Mouse (Mus musculus): ENCODE results near the gene Cbx4. TPM values are rescaled to one million over a fixed set of nuclear protein-coding genes. Genes with fewer than 3 reads are reported as not detected.

The Cbx4 gene
- polyA plus RNA-seq, 1 experiment from 2014 or later: 9.2 TPM

DNA sequence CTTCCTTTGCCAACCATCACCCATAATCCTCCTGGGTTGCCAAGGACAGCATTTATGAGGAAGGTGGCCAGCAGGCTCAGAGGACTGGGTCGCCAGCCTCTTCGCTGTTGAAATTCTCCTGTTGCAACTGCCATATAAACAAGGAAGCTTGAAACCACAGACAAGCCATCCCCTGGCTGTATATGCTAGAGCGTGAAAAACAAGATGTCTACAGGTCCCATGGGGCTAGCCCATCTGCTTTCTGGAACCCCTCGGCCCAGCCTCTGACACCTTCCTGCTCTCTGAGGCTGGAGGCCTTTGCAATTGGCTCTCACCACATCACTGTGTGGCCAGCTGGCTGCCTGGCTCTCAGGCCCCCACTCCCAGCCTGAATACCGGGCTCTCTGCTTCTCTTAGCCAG lies 36.4 kb upstream of the Cbx4 start:
- no peaks in the 10 kb centered on the region for H3K27me3 ChIP-seq (ENCODE audit: control insufficient read depth, insufficient read depth, low read length)
- ATAC-seq (ENCODE audit: insufficient number of reproducible peaks, insufficient read depth, low FRiP score, low read depth): no peak
- no peaks in the 10 kb centered on the region for H3K36me3 ChIP-seq (ENCODE audit: control insufficient read depth, insufficient read depth, low read length)
- WGBS: 87% methylated on average over 5 of the region's 5 CpGs
- peaks cover 26 to 35% of the 10 kb centered on the region in 2 experiments for H3K4me1 ChIP-seq (ENCODE audit: control insufficient read depth in 2 of 2, insufficient read depth in 2 of 2, low read length in 2 of 2)
- no peak overlapping the region for H3K9ac ChIP-seq (ENCODE audit: low read length)
- H3K9me3 ChIP-seq (ENCODE audit: control insufficient read depth, low read length): no peaks in the 10 kb centered on the region
- H3K4me2 ChIP-seq (ENCODE audit: low read length): no peak overlapping the region
- H3K4me3 ChIP-seq (ENCODE audit: control insufficient read depth in 1 of 2, insufficient read depth in 1 of 2, low read depth in 1 of 2, low read length in 2 of 2): no peak overlapping the region
- no peak overlapping the region for H3K27ac ChIP-seq (replicated peaks in 1 of 2; ENCODE audit: control insufficient read depth in 1 of 2, insufficient read depth in 1 of 2, low read depth in 2 of 2, low read length in 2 of 2)

DNA sequence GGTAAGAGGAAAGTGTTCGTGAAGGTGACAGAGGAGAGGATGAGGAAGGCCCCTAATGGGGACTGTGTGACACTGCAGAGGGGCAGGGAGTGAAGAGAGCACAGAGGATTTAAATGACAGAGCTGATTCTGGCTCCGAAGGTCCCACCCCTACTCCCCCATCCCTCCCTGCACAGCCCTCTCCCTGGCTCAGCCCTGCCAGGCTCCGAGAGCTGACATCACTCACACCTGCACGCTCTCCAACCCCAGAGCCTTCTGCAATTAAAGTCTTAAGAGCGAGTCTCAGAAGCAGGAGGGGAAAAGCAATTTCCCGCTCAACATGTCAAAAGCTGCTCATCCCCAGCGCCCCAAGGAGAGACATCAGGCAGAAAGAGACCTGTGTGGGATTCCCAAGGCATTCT lies 32.9 kb upstream of the Cbx4 start:
- no peak overlapping the region for H3K9ac ChIP-seq (ENCODE audit: low read length)
- no peaks in the 10 kb centered on the region for H3K9me3 ChIP-seq (ENCODE audit: control insufficient read depth, low read length)

DNA sequence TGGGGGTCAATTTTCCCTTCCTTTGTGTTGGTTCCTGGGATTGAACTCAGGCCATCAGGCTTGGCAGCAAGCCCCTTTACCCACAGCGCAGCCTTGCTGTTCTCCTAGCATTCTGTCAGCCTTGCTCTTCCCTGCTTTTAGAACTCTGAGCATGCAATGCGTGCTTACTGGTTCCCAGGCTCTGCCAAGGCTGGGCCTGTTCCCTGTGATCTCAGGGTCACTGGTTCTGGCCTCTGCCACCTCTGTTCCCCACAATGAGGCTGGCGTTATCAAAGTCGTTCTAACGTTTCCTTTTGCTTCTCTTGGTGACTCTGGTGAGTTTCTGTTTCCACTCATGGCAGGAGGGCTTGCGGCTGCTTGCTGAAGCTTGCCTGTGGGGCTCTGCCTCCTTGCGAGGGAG lies 31.9 kb upstream of the Cbx4 start:
- WGBS: 56% methylated on average over 7 of the region's 7 CpGs
- Histone ChIP-seq H3K9me3 (ENCODE audit: control insufficient read depth, low read length) (no peaks in the 10 kb centered on the region), H3K4me3 (ENCODE audit: control insufficient read depth in 1 of 2, insufficient read depth in 1 of 2, low read depth in 1 of 2, low read length in 2 of 2) (no peak overlapping the region), H3K36me3 (ENCODE audit: control insufficient read depth, insufficient read depth, low read length) (no peaks in the 10 kb centered on the region), H3K4me1 (ENCODE audit: control insufficient read depth in 2 of 2, insufficient read depth in 2 of 2, low read length in 2 of 2) (peaks cover 11 to 15% of the 10 kb centered on the region in 2 experiments; a peak in 3 of 4 replicates), H3K27ac (replicated peaks in 1 of 2; ENCODE audit: control insufficient read depth in 1 of 2, insufficient read depth in 1 of 2, low read depth in 2 of 2, low read length in 2 of 2) (no peak overlapping the region), H3K9ac (ENCODE audit: low read length) (no peak overlapping the region), H3K27me3 (ENCODE audit: control insufficient read depth, insufficient read depth, low read length) (no peaks in the 10 kb centered on the region; the same call in 1 of the 2 replicates), H3K4me2 (ENCODE audit: low read length) (no peak overlapping the region)
- ATAC-seq (ENCODE audit: insufficient number of reproducible peaks, insufficient read depth, low FRiP score, low read depth): no peak

More for the DNA sequence above, 32.9 kb upstream of the Cbx4 start:
- WGBS: 43% methylated on average over 7 of the region's 7 CpGs
- H3K4me3 ChIP-seq (ENCODE audit: control insufficient read depth in 1 of 2, insufficient read depth in 1 of 2, low read depth in 1 of 2, low read length in 2 of 2): no peak overlapping the region
- no peaks in the 10 kb centered on the region for H3K36me3 ChIP-seq (ENCODE audit: control insufficient read depth, insufficient read depth, low read length)
- H3K4me1 ChIP-seq (ENCODE audit: control insufficient read depth in 2 of 2, insufficient read depth in 2 of 2, low read length in 2 of 2): peaks cover 14 to 15% of the 10 kb centered on the region in 2 experiments
- no peak overlapping the region for H3K4me2 ChIP-seq (ENCODE audit: low read length)
- no peak overlapping the region for H3K27ac ChIP-seq (replicated peaks in 1 of 2; ENCODE audit: control insufficient read depth in 1 of 2, insufficient read depth in 1 of 2, low read depth in 2 of 2, low read length in 2 of 2)
- H3K27me3 ChIP-seq (ENCODE audit: control insufficient read depth, insufficient read depth, low read length): no peaks in the 10 kb centered on the region; the same call in 1 of the 2 replicates
- no peak for ATAC-seq (ENCODE audit: insufficient number of reproducible peaks, insufficient read depth, low FRiP score, low read depth)

DNA sequence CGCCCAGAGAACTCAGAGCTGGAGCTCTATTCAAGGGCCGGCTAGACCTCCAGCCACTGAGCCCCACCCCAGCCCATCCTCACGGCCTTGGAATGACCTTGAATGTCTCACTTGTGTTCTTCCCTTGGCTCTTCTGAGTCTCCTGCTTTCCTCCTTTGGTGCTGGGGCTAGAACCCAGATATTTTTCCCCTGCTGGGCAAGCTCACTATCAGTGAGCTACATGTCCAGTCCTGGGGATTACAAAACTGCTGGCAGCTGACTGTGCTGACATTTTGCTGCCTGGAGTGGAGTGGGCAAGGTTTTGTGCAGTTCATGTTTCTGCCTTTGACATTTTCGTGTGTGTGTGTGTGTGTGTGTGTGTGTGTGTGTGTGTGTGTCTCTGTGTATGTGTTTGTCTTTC lies 31.0 kb upstream of the Cbx4 start:
- Histone ChIP-seq H3K4me2 (ENCODE audit: low read length) (no peak overlapping the region), H3K27ac (replicated peaks in 1 of 2; ENCODE audit: control insufficient read depth in 1 of 2, insufficient read depth in 1 of 2, low read depth in 2 of 2, low read length in 2 of 2) (no peak overlapping the region), H3K36me3 (ENCODE audit: control insufficient read depth, insufficient read depth, low read length) (no peaks in the 10 kb centered on the region), H3K9ac (ENCODE audit: low read length) (no peak overlapping the region), H3K9me3 (ENCODE audit: control insufficient read depth, low read length) (no peaks in the 10 kb centered on the region), H3K4me1 (ENCODE audit: control insufficient read depth in 2 of 2, insufficient read depth in 2 of 2, low read length in 2 of 2) (peaks cover 11 to 15% of the 10 kb centered on the region in 2 experiments; a peak in 3 of 4 replicates), H3K4me3 (ENCODE audit: control insufficient read depth in 1 of 2, insufficient read depth in 1 of 2, low read depth in 1 of 2, low read length in 2 of 2) (no peak overlapping the region), H3K27me3 (ENCODE audit: control insufficient read depth, insufficient read depth, low read length) (no peaks in the 10 kb centered on the region; the same call in 1 of the 2 replicates)
- 47% methylated on average over 4 of the region's 4 CpGs for WGBS
- no peak for ATAC-seq (ENCODE audit: insufficient number of reproducible peaks, insufficient read depth, low FRiP score, low read depth)

DNA sequence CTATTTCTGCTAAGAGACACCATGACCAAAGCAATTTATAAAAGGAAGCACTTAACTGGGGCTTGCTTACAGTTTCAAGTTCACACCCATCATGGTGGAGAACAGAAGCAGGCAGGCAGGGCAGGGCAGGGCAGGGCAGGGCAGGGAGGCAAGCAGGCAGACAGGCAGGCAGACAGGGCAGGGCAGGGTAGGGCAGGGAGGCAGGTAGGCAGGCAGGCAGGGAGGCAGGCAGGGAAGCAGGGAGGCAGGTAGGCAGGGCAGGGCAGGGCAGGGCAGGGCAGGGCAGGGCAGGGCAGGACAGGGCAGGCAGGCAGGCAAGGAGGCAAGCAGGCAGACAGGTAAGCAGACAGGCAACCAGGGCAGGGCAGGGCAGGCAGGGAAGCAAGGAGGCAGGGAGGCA lies 26.7 kb upstream of the Cbx4 start:
- no peak overlapping the region for H3K4me2 ChIP-seq (ENCODE audit: low read length)
- no peaks in the 10 kb centered on the region; the same call in 1 of the 2 replicates for H3K27me3 ChIP-seq (ENCODE audit: control insufficient read depth, insufficient read depth, low read length)
- no peak overlapping the region for H3K4me3 ChIP-seq (ENCODE audit: control insufficient read depth in 1 of 2, insufficient read depth in 1 of 2, low read depth in 1 of 2, low read length in 2 of 2)
- H3K27ac ChIP-seq (replicated peaks in 1 of 2; ENCODE audit: control insufficient read depth in 1 of 2, insufficient read depth in 1 of 2, low read depth in 2 of 2, low read length in 2 of 2): no peak overlapping the region
- H3K9ac ChIP-seq (ENCODE audit: low read length): no peak overlapping the region
- H3K36me3 ChIP-seq (ENCODE audit: control insufficient read depth, insufficient read depth, low read length): no peaks in the 10 kb centered on the region
- ATAC-seq (ENCODE audit: insufficient number of reproducible peaks, insufficient read depth, low FRiP score, low read depth): no peak
- H3K9me3 ChIP-seq (ENCODE audit: control insufficient read depth, low read length): no peaks in the 10 kb centered on the region
- H3K4me1 ChIP-seq (ENCODE audit: control insufficient read depth in 2 of 2, insufficient read depth in 2 of 2, low read length in 2 of 2): peaks cover 4 to 5% of the 10 kb centered on the region in 2 experiments; a peak in 2 of 4 replicates

DNA sequence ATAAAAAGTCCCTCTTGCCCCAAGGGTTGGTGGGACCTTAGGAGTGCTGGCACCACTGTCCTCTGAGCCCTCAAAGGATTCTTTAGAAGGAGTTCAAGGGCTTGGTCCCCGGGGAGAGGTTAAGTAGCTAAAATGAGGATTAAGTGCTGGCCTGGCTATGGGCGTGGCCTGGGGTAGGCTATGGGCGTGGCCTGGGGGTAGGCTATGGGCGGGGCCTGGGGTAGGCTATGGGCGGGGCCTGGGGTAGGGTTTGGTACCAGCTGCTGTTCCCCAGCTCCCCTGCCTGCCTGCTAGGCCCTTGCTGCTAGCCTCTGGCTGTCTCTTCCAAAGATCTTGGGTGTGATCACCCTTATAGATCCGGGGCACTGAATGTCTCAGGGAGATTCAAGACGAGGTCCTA lies 25.3 kb upstream of the Cbx4 start:
- no peaks in the 10 kb centered on the region; the same call in 1 of the 2 replicates for H3K27me3 ChIP-seq (ENCODE audit: control insufficient read depth, insufficient read depth, low read length)
- no peak for ATAC-seq (ENCODE audit: insufficient number of reproducible peaks, insufficient read depth, low FRiP score, low read depth)
- H3K4me2 ChIP-seq (ENCODE audit: low read length): no peak overlapping the region
- no peak overlapping the region for H3K27ac ChIP-seq (replicated peaks in 1 of 2; ENCODE audit: control insufficient read depth in 1 of 2, insufficient read depth in 1 of 2, low read depth in 2 of 2, low read length in 2 of 2)
- no peaks in the 10 kb centered on the region for H3K9me3 ChIP-seq (ENCODE audit: control insufficient read depth, low read length)
- H3K4me1 ChIP-seq (ENCODE audit: control insufficient read depth in 2 of 2, insufficient read depth in 2 of 2, low read length in 2 of 2): peaks cover 1 to 3% of the 10 kb centered on the region in 2 experiments; a peak in 3 of 4 replicates
- H3K4me3 ChIP-seq (ENCODE audit: control insufficient read depth in 1 of 2, insufficient read depth in 1 of 2, low read depth in 1 of 2, low read length in 2 of 2): no peak overlapping the region
- H3K9ac ChIP-seq (ENCODE audit: low read length): no peak overlapping the region
- H3K36me3 ChIP-seq (ENCODE audit: control insufficient read depth, insufficient read depth, low read length): no peaks in the 10 kb centered on the region
- WGBS: 17% methylated on average over 7 of the region's 7 CpGs

DNA sequence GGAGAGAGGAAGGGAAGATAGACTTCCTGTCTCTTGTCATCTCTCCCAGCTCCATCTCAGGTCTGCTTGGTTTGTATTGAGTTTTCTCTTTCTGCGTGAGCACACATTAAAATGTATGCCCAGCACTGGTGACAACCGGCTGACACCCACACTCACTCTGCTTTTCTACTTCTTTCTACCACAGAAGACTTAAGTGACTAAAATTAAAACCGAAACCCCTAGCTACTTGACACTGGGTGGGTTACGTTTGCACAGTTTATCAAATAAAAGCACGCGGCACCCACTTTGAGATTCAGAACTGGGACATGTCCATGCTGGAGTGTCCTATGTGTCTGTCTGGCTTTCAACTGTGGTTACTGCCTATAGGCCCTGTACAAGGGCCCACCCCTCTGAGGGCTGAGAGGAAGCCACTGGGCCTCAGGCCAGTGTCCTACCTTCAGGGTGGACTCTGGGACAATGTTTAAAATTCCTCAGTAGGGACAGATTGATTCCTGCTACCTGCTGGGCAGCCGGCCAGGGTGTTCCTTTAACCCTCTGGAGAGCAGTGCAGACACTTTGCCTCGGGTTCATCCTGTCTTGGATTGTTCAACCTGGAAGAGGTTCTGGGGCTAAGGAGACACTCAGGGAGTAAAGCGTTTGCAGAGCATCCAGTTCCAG lies 23.5 kb upstream of the Cbx4 start:
- no peak overlapping the region for H3K27ac ChIP-seq (replicated peaks in 1 of 2; ENCODE audit: control insufficient read depth in 1 of 2, insufficient read depth in 1 of 2, low read depth in 2 of 2, low read length in 2 of 2)
- WGBS: 73% methylated on average over 9 of the region's 9 CpGs
- H3K4me2 ChIP-seq (ENCODE audit: low read length): no peak overlapping the region
- no peaks in the 10 kb centered on the region; the same call in 1 of the 2 replicates for H3K27me3 ChIP-seq (ENCODE audit: control insufficient read depth, insufficient read depth, low read length)
- H3K36me3 ChIP-seq (ENCODE audit: control insufficient read depth, insufficient read depth, low read length): no peaks in the 10 kb centered on the region
- ATAC-seq (ENCODE audit: insufficient number of reproducible peaks, insufficient read depth, low FRiP score, low read depth): no peak
- peaks cover 13 to 16% of the 10 kb centered on the region in 2 experiments for H3K4me1 ChIP-seq (ENCODE audit: control insufficient read depth in 2 of 2, insufficient read depth in 2 of 2, low read length in 2 of 2)
- H3K9me3 ChIP-seq (ENCODE audit: control insufficient read depth, low read length): no peaks in the 10 kb centered on the region
- no peak overlapping the region for H3K4me3 ChIP-seq (ENCODE audit: control insufficient read depth in 1 of 2, insufficient read depth in 1 of 2, low read depth in 1 of 2, low read length in 2 of 2)
- no peak overlapping the region for H3K9ac ChIP-seq (ENCODE audit: low read length)
